In genomic region chr7:91212236-91212635, GRCm38 (mm10) we compare ENCODE assay signal across 15 mouse cellular contexts.
"Had no signal": no experiment of that assay in that cellular context is flagged by ENCODE, and none has a peak within 500 bp of the region (broad histone marks: within the 10 kb centered on the region; RNA-seq: fewer than 3 reads in every experiment).

No protein-coding gene starts in this region.

- H3K27ac ChIP-seq: neural tube, embryonic 15.5 days; stomach, embryonic 15.5 days; stomach, postnatal 0 days had no signal

- H3K36me3 ChIP-seq: neural tube, embryonic 15.5 days; stomach, embryonic 15.5 days had no signal

- H3K4me1 ChIP-seq: stomach, embryonic 15.5 days had no signal

- H3K27me3 ChIP-seq: neural tube, embryonic 15.5 days; stomach, embryonic 15.5 days had no signal

- H3K4me2 ChIP-seq: neural tube, embryonic 15.5 days; stomach, embryonic 15.5 days had no signal

- H3K4me3 ChIP-seq: neural tube, embryonic 15.5 days; stomach, embryonic 15.5 days had no signal

- DNase-seq: retina, postnatal 1 day; right cerebral cortex, adult 18-20 months; right cerebral cortex, postnatal 14 days; right cerebral cortex, postnatal 25 days; right cerebral cortex, postnatal 4 days; spleen, adult 18-20 months; thymus, adult 18-20 months; thymus, adult 2 months; thymus, postnatal 14 days; thymus, postnatal 25 days; thymus, postnatal 36 days; thymus, postnatal 4 days had no signal

- H3K9me3 ChIP-seq: neural tube, embryonic 15.5 days; stomach, embryonic 15.5 days had no signal

- H3K9ac ChIP-seq: neural tube, embryonic 15.5 days; stomach, embryonic 15.5 days had no signal
